Mouse (Mus musculus) gastrocnemius, adult 8-10 months (tissue): ENCODE measurements at regions not wholly inside any gene's neighbourhood (a gene's known extent, or its start where the extent isn't known, plus 50 kb on each side); places are given as distances from the start of the nearest gene placed in this dataset.

Source experiments
- DNase-seq, 2 experiments: peaks; one replicate each; pipeline ENCODE4 v3.0.0; 2022; ENCODE audit warnings: low spot score in 2 of 2

DNA sequence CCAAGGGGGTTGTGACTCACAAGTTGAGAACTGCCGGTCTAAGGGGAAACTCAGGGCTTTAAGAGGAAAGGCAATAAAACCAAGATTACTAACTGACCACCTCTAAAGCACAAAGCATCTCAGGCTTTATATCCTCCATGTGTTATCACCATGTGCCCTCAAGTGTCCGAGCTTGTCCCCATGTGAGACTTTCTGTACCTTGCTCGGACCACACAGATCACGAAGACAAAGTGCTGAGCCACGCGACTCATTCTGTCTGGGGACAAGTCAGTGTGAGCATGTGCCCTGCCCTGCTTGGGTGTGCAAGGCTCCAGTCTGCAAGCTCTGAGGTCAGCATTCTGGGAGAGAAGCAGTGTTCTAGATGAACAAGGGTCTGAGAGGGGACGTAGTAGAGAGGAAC, 119.2 kb upstream of the Gm26657 start:
- no peak for DNase-seq

DNA sequence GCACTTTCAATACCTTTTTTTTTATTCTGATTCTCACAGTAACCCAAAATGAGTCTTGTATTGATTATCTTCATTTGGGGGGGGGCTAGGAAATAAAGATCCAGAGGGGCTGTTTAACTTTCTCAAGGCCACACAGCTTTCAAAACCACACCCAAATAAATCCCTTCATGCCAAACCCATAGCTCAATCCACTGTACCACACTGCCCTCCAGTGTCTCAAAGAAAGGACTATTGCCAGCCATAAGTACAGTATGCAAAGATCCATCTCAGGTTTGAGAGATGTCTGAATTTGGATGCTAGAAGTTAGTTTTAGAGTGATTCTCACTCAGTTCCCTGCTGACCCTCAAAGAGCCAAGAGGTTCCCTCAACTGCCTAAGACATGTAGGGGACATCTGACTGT, 120.1 kb upstream of the Gm26657 start:
- no peak for DNase-seq

DNA sequence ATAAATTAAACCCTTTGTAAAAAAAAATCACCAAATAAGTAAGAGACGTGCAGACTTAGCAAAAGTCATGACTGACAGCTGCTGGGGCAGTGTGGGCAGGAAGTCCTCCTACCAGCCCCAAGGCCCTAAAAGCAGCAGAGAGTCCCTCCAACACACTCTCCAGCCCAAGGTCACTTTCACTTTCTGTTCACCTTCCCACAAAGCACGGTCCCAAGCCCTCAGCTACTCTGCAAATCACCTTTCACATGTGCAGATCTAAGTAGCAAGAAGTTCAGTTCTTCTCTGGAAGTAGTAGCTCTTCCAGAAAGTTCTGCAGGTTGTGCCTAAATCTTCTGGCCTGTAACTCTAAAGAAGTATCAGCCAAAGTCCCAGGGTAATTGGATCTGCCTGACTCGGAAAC, 120.8 kb upstream of the Gm26657 start:
- DNase-seq: no peak

DNA sequence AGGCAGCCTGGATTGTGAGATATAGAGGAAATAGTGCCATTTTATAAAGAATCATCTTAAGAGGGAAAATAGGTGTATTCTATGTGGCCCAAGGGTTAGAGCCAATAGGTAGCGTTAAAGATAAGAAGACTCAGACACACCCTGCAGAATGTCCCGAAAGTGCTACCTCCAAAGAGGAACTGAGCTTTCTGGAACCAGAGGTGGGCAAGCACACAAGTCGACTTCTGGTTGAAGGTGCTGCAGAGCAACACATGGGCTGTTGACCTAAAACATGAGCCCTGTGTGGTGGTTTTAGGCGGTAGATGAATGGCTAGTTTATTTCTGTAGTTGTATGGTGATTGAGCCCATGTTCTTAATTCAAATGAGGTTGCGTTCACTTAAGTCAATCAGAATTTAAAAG, 121.4 kb upstream of the Gm26657 start:
- no peak for DNase-seq

DNA sequence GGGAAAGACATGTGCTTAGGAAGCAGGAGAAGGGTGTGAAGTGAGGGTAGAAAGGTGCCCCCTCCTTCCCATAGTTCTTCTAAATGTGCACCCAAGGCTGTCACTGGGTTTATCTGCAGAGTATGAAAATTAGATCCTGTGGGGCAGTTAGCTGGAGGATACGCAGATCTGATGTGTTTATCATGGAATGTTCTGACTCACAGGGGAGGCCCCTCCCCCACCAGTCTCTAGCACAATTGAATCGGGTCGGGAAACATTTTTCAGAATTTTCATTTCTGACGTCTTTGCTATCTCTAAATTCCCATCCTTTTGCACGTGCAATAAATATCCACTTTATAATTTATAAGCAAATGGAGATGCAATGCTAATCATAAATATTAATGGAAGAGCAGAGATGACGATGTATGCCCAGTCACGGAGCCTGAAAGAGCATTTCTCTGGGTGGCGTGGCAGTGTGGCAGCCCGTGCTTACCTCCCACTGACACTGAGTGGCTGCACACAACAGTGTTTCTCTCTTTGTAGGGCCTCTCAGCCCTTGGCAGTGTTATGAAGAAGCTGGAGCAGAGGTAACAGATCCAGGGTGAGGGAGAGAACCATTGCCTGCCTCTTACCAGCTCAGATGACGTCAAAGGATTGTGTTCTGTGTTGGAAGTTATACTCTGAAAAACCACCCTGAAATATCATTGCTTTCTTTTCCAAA, 122.1 kb upstream of the Gm26657 start:
- no peak for DNase-seq

DNA sequence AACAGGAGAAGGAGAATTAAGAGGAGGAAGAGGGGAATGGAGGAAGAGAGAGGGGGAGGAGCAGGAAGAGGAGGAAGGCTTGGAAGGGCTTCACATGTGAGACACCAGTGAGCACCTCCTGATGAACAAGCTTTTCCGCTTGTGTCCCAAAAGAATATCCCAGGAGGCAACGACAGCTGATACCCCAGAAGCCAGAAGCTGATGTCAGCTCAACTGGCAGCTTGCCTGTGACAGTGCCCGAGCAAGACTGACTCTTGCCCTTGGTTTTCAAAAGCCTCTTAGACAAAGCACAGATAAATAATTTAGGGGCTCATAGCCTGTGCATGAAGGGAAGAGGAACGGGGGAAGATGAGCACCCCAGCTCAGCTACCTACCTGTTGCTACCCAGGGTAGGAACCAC, 127.5 kb upstream of the Gm26657 start:
- no peak for DNase-seq

DNA sequence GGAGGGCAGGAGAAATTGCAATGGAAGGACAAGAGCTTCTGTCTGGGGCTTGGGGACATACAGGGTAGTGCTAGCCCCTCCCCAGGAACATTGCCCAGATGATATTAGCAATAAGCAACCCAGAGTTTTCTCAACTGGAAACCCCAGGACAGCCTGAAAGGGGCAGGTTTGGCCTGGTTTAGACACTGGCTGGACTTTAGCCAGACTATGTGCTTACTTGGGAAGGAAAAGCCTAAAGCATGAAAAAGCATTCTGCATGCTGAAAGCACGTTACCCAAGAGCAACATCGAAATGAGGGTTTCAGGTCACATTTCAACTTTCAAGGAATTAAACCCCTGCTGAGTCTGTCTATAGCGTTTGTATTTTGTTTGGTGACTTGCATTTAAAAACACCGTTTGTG, 128.1 kb upstream of the Gm26657 start:
- no peak for DNase-seq

DNA sequence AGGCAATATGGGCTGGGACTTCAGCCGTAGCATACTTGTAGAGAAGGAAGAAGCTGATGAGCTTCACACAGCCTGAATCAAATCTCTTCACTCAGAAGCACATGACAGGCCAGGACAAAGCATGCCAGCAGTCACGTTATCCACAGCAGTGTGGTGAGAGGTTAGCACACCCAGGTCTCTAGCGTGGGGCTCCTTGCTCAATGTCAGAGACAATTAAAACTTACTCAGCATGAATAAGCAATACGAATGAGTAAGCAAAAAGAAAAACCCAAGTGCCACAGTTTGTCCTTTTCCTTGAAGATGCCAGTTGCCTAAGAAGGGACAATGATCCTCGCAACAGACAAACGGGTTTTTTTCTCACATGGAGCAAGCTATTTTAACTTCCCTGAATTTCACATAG, 129.6 kb upstream of the Gm26657 start:
- no peak for DNase-seq

DNA sequence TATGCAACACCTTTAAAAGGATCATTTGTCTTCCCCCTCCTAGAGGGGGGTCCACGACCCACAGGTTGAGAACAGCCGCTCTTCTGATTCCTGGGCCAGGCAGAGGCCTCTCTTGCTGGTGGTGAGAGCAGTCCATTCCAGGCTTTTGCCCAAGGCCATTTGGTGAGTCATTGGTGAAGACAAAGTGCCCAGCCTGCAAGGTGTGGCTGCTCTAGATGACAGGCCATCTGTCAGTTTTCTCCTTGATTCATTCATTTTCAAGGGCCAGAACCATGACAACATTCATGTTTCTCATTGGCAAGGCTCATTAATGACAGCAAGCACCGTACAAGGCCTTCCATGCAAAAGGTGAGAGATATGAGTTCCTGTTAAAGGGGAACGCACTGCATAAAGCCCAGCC, 131.2 kb upstream of the Gm26657 start:
- DNase-seq: no peak

DNA sequence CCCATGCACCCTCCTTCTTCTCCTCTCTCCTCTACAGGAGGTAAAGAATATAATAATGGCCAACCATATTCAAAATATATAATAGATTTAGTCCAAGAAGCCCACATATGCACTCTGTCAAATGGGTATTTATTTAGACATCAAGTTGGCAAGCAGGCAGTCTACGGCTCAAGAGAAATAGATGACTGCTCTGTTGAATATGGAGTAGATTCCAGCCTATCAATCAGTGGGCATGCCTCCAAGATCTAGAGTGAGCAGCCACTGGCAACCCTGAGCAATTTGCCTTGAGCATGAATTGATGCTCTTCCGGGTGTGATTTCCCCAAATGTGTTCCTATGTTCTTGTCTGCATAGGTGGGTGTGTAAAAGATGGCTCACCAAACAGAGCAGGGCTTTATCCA, 141.5 kb upstream of the Gm26657 start:
- no peak for DNase-seq

DNA sequence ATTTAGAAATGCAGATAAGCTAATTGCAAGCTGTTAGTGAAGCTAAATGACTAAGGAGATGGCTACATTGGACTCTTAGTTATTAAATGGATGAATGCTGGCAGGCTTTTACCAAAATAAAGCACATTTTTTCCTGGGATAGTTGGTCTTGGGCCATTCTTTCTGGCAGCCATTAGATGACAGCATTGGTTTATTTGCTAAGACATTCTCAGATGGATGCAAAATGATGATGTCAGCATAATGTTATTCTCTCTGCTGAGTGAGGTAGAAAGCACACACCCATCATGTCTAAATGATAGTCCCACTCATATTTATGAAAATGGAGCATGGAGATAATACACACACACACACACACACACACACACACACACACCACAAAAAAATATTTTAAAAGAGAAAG, 141.9 kb upstream of the Gm26657 start:
- no peak for DNase-seq

DNA sequence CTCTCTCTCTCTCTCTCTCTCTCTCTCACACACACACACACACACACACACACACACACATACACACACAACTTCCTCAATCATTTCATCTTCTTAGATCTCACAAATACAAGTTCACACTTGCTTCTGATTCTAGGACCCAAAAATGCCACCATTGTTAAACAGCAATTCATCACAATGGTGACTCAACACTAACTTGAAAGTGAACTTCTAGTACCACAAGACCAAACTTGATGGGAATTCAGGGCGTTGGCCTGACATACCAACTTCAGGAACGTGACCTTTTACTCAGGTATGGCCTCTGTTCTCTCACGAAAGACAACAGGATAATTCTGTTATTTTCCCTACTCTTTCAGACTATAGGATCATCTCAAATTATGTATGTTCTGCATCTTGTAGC, 157.5 kb upstream of the Gm26657 start:
- DNase-seq: no peak

DNA sequence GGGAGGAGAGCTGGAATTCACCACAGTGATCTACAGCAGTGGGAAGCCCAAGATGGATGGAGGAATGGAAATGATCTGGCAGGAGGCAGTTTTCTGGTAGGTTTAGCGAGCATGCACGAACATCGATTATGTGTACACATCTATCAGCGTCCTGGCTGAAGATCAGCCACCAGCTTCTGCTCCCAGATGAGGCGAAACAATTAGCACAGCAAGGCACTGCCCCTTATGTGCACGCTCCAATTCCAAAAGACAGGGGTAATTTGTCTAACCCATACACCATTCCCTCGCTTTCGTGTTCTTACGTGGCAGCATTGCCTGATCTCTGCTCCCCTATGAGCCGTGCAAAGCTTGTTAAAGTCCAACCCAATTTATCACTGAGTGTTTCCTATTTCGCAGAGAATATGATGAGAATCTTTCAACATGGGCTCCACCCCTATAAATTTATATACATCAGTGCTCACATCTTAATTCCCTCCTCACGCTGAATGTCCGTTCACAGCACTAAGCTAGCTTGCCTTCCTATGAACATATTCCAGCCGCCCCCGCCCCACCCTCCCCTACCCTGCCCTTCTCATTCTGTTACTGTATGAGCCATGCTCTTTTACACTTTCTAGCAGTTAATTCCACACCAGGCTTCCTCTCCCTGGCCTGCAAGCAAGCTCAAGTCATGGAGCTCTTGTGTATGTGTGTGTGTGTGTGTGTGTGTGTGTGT, 162.9 kb upstream of the Gm26657 start:
- no peak for DNase-seq

DNA sequence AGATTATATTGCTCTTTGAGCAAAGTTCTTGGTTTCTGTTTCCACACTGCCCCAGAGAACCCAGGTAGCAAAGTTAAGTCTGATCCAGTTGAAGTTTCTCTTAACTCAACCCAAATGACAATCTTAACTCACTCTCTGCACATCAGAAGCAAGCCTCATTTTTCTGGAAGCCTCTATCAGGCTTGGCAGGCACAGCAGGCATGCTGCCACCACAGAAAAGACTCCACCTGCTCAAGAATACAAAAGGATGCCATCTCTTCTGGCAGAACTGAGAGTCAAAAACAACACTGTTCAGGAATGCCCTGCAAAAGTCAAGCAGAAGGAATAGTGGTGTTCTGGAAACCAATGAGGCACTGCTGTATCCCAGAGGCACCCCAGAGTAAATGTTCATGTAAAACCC, 187.7 kb upstream of the Gm26657 start:
- no peak for DNase-seq

DNA sequence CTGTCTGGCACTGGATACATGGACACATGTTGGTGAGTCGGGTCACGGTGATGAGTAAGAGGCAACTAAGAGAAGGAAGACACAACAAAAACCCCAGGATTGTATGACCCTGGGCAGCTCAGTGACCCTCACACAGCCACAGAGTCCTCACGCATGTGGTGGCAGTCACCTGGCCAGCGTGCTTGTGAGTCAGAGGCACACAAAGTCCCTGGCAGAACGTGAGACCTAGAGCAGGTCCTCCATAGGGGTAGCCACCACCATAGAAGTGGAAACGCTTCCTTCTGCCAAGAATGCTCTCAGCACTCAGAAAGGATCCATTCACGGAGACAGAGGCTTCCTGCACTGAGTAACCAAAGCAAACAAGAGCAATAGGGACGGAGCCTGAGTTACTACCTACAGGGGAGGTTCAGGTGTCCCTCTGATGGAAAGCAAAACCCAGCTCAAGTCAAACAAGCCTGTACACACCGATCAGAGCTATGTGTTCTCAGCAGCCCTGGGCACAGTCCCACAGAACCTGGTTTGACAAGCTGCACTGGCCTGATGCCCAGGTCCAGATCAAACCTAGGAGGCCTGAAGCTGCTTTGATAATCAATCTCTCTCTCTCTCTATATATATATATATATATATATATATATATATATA, 206.4 kb upstream of the Gm26657 start:
- DNase-seq: no peak

DNA sequence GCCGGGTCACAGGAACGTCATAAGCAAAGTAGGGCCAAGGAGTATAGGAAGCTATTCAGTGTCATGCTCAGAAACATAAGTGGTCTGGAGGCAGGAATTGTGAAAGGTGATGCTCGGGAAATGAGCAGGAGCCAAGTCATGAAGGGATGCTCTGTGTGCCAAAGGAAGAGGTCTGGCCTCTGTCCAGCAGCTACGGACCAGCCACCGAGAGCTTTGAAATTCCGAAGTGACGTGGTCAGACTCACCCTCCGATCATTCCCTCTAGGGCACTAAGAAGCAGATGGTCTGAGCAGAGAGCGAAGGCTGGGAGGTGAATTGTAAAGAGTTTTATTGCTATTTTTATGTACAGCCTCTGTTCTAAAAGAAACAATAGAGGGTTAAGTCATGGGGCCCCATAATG, 206.9 kb upstream of the Gm26657 start:
- no peak for DNase-seq

DNA sequence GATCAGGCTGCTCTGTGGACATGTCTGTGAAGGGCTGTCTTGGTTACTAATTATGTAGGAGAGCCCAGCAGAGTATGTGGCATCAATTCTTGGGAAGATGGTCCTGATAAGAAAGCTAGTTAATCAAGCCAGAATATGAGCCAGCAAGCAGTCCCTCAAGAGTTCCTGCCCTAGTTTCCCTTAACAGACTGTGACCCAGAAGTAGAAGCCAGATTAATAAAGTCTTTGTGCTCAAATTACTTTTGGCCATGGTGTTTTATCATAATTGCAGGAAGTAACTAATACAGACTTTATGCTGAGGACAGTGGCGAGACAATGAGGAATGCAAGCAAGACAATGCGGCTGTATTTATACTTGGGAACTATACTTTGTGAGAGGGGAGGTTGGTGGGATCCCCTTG, 211.3 kb upstream of the Gm26657 start:
- no peak for DNase-seq

DNA sequence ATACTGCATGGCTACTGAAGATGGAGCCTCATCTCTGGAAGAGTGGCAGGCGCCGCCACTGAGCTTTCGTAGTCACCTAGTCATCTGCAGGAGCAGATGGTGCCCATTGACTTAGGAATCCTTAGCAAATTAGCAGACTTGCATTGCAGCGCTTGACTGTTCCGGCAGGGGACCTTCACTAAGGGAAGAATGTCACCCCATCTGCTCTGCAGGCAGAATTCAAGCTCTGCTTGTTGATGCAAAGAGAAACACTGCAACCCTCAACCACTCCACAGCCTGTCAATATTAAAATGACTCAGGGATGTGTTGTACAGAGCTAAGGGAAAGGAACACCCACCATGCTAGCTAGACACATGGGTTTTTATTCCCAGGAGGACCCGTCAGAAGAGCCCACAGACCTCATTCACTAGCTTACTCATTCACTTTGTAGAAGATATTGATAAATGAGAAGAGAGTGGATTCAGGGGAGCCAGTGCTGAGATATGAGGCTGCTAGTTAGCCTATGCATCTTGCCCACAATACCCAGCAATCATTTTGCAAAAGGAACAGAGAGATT, 215.4 kb upstream of the Gm26657 start:
- DNase-seq: no peak

DNA sequence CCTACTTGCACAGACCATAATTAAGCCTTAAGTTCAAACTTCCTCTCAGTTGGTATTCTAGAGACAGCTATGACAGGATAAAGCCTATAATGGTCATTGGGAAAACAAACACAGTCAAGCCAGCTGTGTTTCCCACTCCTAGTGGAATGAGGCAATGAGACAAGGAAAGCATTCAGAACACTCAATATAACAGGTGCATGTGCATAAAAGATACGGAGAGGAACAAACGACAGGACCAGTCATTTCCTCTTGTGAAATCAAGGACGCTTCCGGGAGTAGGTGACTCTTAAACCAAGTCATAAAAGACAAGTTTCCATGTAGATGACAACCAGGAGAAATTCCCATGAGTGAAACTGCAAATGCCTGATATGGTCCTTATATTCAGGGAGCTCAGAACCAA, 232.1 kb upstream of the Gm26657 start:
- no peak for DNase-seq

DNA sequence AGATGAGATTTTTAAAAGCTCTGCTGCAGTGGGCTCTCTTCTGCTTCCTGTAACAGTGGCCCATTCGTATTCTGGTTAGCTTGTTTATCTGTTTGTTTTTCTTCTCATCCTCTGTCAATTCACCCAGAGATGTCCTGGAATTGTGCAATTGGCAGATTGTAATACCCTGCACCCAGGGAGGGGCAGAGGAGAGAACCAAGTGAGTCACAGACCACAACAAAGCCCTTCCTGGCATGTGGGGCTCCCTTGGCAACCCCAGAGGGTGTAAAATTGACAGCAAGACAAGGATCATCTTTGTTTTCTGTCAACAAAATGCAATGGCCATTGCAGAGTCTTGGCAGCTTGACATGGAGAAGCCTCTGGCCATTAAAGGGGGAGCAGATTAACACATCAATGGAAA, 233.1 kb upstream of the Gm26657 start:
- no peak for DNase-seq

DNA sequence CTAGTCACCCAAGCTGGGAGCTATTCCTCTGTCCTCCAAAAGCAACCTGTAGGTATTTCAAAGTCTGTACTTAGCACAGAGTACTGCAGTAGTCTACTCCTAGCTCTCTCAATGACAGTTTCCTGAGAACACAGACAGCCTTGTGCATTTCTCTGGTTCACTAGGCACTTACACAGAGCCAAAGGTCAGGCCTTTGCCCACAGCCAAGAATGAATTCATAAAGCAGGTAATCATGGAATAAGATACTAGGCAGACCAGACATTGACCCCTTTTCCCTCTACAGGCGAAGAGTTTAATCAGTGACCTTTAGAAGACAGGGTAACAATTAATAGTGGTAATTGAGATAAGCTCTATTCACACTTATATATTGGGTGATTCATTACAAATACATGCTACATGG, 233.8 kb upstream of the Gm26657 start:
- DNase-seq: no peak

DNA sequence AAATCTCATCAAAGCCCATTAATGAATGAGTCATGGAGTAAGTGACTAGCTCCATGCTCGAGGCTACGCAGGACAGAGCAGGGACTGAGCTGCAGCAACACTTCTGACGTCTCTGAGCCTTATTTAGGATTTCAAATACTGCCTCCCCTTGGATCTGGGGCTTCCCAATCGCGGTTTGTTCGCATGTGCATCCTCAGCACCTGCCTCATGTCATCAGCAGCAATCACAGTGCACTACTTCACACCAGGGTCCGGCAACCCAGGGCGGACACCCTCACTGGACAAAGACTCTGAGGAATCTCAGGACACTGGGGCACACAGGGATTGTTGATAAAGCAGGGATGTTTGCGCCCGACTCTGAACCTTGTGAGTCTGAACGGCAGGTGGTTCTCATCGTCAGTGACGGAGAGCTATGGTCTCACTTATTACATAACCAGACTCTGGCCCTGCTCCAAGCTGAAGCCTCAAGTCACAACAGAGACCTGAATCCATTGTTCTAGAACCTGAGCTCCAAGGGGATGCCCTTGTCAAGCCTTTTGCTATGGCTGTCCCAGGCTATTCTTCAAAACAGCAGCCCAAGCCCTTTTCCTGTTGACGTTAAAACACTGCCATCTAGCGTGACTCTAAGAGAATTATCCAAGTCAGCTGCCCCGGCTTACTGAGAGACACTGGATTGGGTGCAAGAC, 247.2 kb upstream of the Gm26657 start:
- DNase-seq: peak in 1 of 2 experiments; percentile 6
